Mouse (Mus musculus) testis, adult 2 months (tissue): ENCODE results near the gene Irf6.

ENCODE experiments used
- CTCF ChIP-seq: fragments of 200-500 bp; IDR thresholded peaks from 2 replicates; pipeline ENCODE4 v1.5.1; 2012; ENCODE audit warnings: low read depth, mild to moderate bottlenecking, inconsistent platforms, low read length, moderate library complexity; ENCODE audit not compliant: control insufficient read depth, insufficient read depth, insufficient replicate concordance
- POLR2A ChIP-seq: fragments of 200-500 bp; IDR thresholded peaks from 2 replicates; pipeline ENCODE4 v1.6.1; 2012; ENCODE audit warnings: low read depth, mild to moderate bottlenecking, inconsistent platforms, low read length, moderate library complexity; ENCODE audit not compliant: control insufficient read depth

GRCm38 (mm10) chr1:193153561-193153960 lies 650 bp downstream of the Irf6 start:
- TF ChIP-seq CTCF: no peak
- no peak for TF ChIP-seq POLR2A
